Mouse (Mus musculus) myocyte (in vitro differentiated cells): Measurements from ENCODE around the gene Pspc1.

Experiments used
- CEBPB ChIP-seq: IDR thresholded peaks from 2 replicates; pipeline ENCODE4 v1.6.1; 2011; ENCODE audit warnings: mild to moderate bottlenecking, moderate library complexity; ENCODE audit not compliant: poor library complexity, insufficient read depth, severe bottlenecking
- E2F4 ChIP-seq: IDR thresholded peaks from one replicate; pipeline ENCODE4 v1.6.1; 2011; ENCODE audit warnings: mild to moderate bottlenecking, control low read depth, moderate library complexity; ENCODE audit not compliant: insufficient read depth
- MAX ChIP-seq: IDR thresholded peaks from one replicate; pipeline ENCODE4 v1.6.1; 2011; ENCODE audit warnings: low read depth, mild to moderate bottlenecking, control low read depth
- MYOG ChIP-seq, 3 experiments: IDR thresholded peaks; one replicate each; pipeline ENCODE4 v1.6.1; 2011; ENCODE audit warnings: control low read depth in 2 of 3, low read depth in 2 of 3, mild to moderate bottlenecking in 2 of 3; ENCODE audit not compliant: insufficient read length in 2 of 3, control insufficient read depth in 1 of 3, insufficient read depth in 1 of 3
- POLR2A ChIP-seq: IDR thresholded peaks from one replicate; pipeline ENCODE4 v1.6.1; 2011; ENCODE audit warnings: low read depth, mild to moderate bottlenecking, control low read depth, moderate library complexity; ENCODE audit not compliant: insufficient read length
- SRF ChIP-seq: IDR thresholded peaks from one replicate; pipeline ENCODE4 v1.6.1; 2011; ENCODE audit warnings: low read depth; ENCODE audit not compliant: control insufficient read depth, insufficient read length
- USF1 ChIP-seq: IDR thresholded peaks from one replicate; pipeline ENCODE4 v1.6.1; 2011; ENCODE audit warnings: low read depth, mild to moderate bottlenecking, control low read depth, moderate library complexity

GRCm38 (mm10) chr14:56705687-56706086 is 72.4 kb downstream of the Pspc1 start:
- TF ChIP-seq POLR2A: no peak
- TF ChIP-seq USF1: no peak
- TF ChIP-seq MYOG (IDR thresholded peaks at IDR 0.05; ENCODE audit: control insufficient read depth in 1 of 3, insufficient read depth in 1 of 3, insufficient read length in 2 of 3, low read depth in 2 of 3): no peak
- no peak for TF ChIP-seq CEBPB
- no peak for TF ChIP-seq SRF
- TF ChIP-seq E2F4: no peak
- TF ChIP-seq MAX: no peak
